Mouse (Mus musculus) liver, embryonic 14.5 days (tissue): ENCODE results near the gene Gabarap.
A peak's percentile ranks its signal among the peaks of the same experiment; 100 is the strongest.

Experiments used
- CTCF ChIP-seq: IDR thresholded peaks from 2 replicates; pipeline ENCODE4 v1.5.1; 2016; ENCODE audit warnings: antibody characterized with exemption, low read depth, control low read depth
- EP300 ChIP-seq: IDR thresholded peaks from 2 replicates; pipeline ENCODE4 v1.6.1; 2016; ENCODE audit warnings: antibody characterized with exemption, low read depth

- TF ChIP-seq EP300 (peak; percentile 72), CTCF (peak; percentile 40)
These were observed at the start of gene Gabarap for GRCm38 (mm10) chr11:69990850-69991691.
